Mouse (Mus musculus) limb, embryonic 14.5 days (tissue): Measurements from ENCODE around the gene Dus2. TPM values are rescaled to one million over a fixed set of nuclear protein-coding genes. Genes with fewer than 3 reads are reported as not detected.
A peak's percentile ranks its signal among the peaks of the same experiment; 100 is the strongest.

ENCODE experiments used
- ATAC-seq: fragments of 200-750 bp; cut with Nextera tagmentation; 2 replicates; pipeline ENCODE4 v1.8.0; 2017; ENCODE audit warnings: low read depth, moderate number of reproducible peaks, moderate TSS enrichment; ENCODE audit not compliant: low FRiP score
- DNase-seq: peaks from one replicate; pipeline ENCODE4 v3.0.0-alpha.2; 2015; ENCODE audit warnings: low spot score
- H3K27ac ChIP-seq: fragments of 300-500 bp; sonication (generic); replicated peaks from 2 replicates; pipeline ENCODE4 v1.5.1; 2014; ENCODE audit warnings: low read depth, mild to moderate bottlenecking, low read length, moderate library complexity, mixed read lengths
- H3K27me3 ChIP-seq: fragments of 300-500 bp; sonication (generic); 2 replicates; pipeline ENCODE4 v1.6.1; 2014; ENCODE audit warnings: low read length, mixed read lengths; ENCODE audit not compliant: control insufficient read depth, insufficient read depth
- H3K36me3 ChIP-seq: fragments of 300-500 bp; sonication (generic); 2 replicates; pipeline ENCODE4 v1.6.1; 2014; ENCODE audit warnings: mild to moderate bottlenecking, low read length, moderate library complexity, mixed read lengths; ENCODE audit not compliant: control insufficient read depth, insufficient read depth
- H3K4me1 ChIP-seq: fragments of 300-500 bp; sonication (generic); 2 replicates; pipeline ENCODE4 v1.6.1; 2014; ENCODE audit warnings: antibody characterized with exemption, low read length, mixed read lengths; ENCODE audit not compliant: control insufficient read depth, insufficient read depth
- H3K4me2 ChIP-seq: fragments of 300-500 bp; sonication (generic); replicated peaks from 2 replicates; pipeline ENCODE4 v1.6.1; 2014; ENCODE audit warnings: low read depth, mild to moderate bottlenecking, low read length, moderate library complexity; ENCODE audit not compliant: severe bottlenecking
- H3K4me3 ChIP-seq: fragments of 300-500 bp; sonication (generic); replicated peaks from 2 replicates; pipeline ENCODE4 v1.5.1; 2014; ENCODE audit warnings: low read length
- H3K9ac ChIP-seq: fragments of 300-500 bp; sonication (generic); 2 replicates; pipeline ENCODE4 v1.6.1; 2014; ENCODE audit warnings: mild to moderate bottlenecking, low read depth, low read length, moderate library complexity; ENCODE audit not compliant: severe bottlenecking
- H3K9me3 ChIP-seq: fragments of 300-500 bp; sonication (generic); 2 replicates; pipeline ENCODE4 v1.6.1; 2016; ENCODE audit warnings: low read length; ENCODE audit not compliant: control insufficient read depth
- POLR2A ChIP-seq: fragments of 200-500 bp; IDR thresholded peaks from 2 replicates; pipeline ENCODE4 v1.8.0; 2012; ENCODE audit warnings: inconsistent platforms, mild to moderate bottlenecking, moderate library complexity, borderline replicate concordance; ENCODE audit not compliant: insufficient read depth, insufficient read length; ENCODE audit errors: extremely low read depth
- WGBS: fragments of 180-500 bp; shearing (Covaris S2); extraction: QIAGEN DNeasy Blood & Tissue Kit; methylation state at CpG from one replicate; pipeline ENCODE4 v1.1.7; 2014; 5-methylcytosine and 5-hydroxymethylcytosine counted together
- polyA plus RNA-seq, 2 experiments: library from polyadenylated mRNA; depleted of rRNA in 1 of 2; stranded (reverse) in 1 of 2; unstranded in 1 of 2; fragments of >200 nt; fragmentation: Nextera tagmentation in 1 of 2; extraction: Ambion mirVana in 1 of 2; gene quantifications; 2 replicates each; pipeline versions ENCODE4 v1.2.1 to v1.2.3; 2012 to 2014

The Dus2 gene
- polyA plus RNA-seq, 2 experiments = 22.4 to 24.4 TPM

GRCm38 (mm10) chr8:105961536-105961935 is 29.6 kb upstream of the Dus2 start:
- Histone ChIP-seq H3K4me3 (no peak overlapping the region), H3K4me1 (peaks cover 20% of the 10 kb centered on the region), H3K27me3 (no peaks in the 10 kb centered on the region), H3K4me2 (no peak overlapping the region), H3K36me3 (peaks cover 41% of the 10 kb centered on the region), H3K9ac (no peak overlapping the region), H3K27ac (no peak overlapping the region), H3K9me3 (no peaks in the 10 kb centered on the region)
- ATAC-seq = no peak
- no peak for DNase-seq
- 88% methylated on average over 10 of the region's 10 CpGs for WGBS
- no peak for TF ChIP-seq POLR2A

GRCm38 (mm10) chr8:105964506-105965265 is 26.5 kb upstream of the Dus2 start:
- Histone ChIP-seq H3K4me1 (peaks cover 28% of the 10 kb centered on the region), H3K4me3 (peak overlapping the region; percentile 90), H3K9me3 (no peaks in the 10 kb centered on the region), H3K27ac (no peak overlapping the region), H3K9ac (peak overlapping the region; percentile 92), H3K4me2 (peak overlapping the region; percentile 76), H3K27me3 (no peaks in the 10 kb centered on the region), H3K36me3 (peaks cover 16% of the 10 kb centered on the region; the same call in 1 of the 2 replicates)
- ATAC-seq = no peak
- no peak for DNase-seq
- no peak for TF ChIP-seq POLR2A
- WGBS = 47% methylated on average over 12 of the region's 12 CpGs

GRCm38 (mm10) chr8:105965266-105965904 is 25.8 kb upstream of the Dus2 start:
- Histone ChIP-seq H3K4me1 (peaks cover 28% of the 10 kb centered on the region), H3K9ac (peak overlapping the region; percentile 92), H3K4me2 (peak overlapping the region; percentile 76), H3K27ac (peak overlapping the region; percentile 91), H3K36me3 (peaks cover 10% of the 10 kb centered on the region; the same call in 1 of the 2 replicates), H3K9me3 (no peaks in the 10 kb centered on the region), H3K27me3 (no peaks in the 10 kb centered on the region), H3K4me3 (peak overlapping the region; percentile 90)
- DNase-seq (peak; percentile 60), ATAC-seq (peak; percentile 78)
- TF ChIP-seq POLR2A = no peak
- 3% methylated on average over 37 of the region's 40 CpGs for WGBS

- peak; percentile 76; the same call in 1 of the 2 replicates for TF ChIP-seq POLR2A
- Histone ChIP-seq H3K4me3 (peak within 1 kb of the TSS; percentile 90), H3K4me1 (peaks cover 28% of the 10 kb centered on the region), H3K27me3 (no peaks in the 10 kb centered on the region), H3K27ac (peak within 1 kb of the TSS; percentile 91), H3K36me3 (0 out of 2 replicates have a peak, but pooled peaks cover 8% of the 10 kb centered on the region), H3K4me2 (peak within 1 kb of the TSS; percentile 76), H3K9ac (peak within 1 kb of the TSS; percentile 92), H3K9me3 (no peaks in the 10 kb centered on the region)
- DNase-seq (peak; percentile 82), ATAC-seq (peak; percentile 93)
- WGBS = 0% methylated on average over 33 of the region's 47 CpGs
Measured at GRCm38 (mm10) chr8:105965905-105966341, 25.2 kb upstream of the Dus2 start, which contains the start of gene Slc12a4. Gene Slc12a4 (minus strand): TSS chr8:105966097.

- Histone ChIP-seq H3K4me1 (peaks cover 28% of the 10 kb centered on the region), H3K4me2 (peak overlapping the region; percentile 76), H3K9me3 (no peaks in the 10 kb centered on the region), H3K27me3 (no peaks in the 10 kb centered on the region), H3K27ac (peak overlapping the region; percentile 41; the same call in 1 of the 2 replicates), H3K36me3 (0 out of 2 replicates have a peak, but pooled peaks cover 5% of the 10 kb centered on the region), H3K9ac (peak overlapping the region; percentile 34), H3K4me3 (peak overlapping the region; percentile 90; the same call in 1 of the 2 replicates)
- ATAC-seq (peak; percentile 40; the same call in 1 of the 2 replicates), DNase-seq (peak; percentile 59)
- 8% methylated on average over 19 of the region's 19 CpGs for WGBS
- TF ChIP-seq POLR2A = no peak
Measured at GRCm38 (mm10) chr8:105966692-105967311, 24.3 kb upstream of the Dus2 start.
